Mouse (Mus musculus) E14TG2a.4 (cell line): ENCODE measurements around the gene Atad1.

Source experiments
- CTCF ChIP-seq: conservative IDR thresholded peaks from 2 replicates; pipeline ENCODE4 v1.5.1; 2014; ENCODE audit warnings: low read length
- POU5F1 ChIP-seq: IDR thresholded peaks from 2 replicates; pipeline ENCODE4 v1.6.1; 2014; ENCODE audit warnings: low read length, borderline replicate concordance

GRCm38 (mm10) chr19:32732922-32733321, 6.7 kb downstream of the Atad1 start:
- TF ChIP-seq CTCF, result no peak
- no peak for TF ChIP-seq POU5F1
